Mouse (Mus musculus) kidney, adult 2 months (tissue): ENCODE results near the gene Aida. TPM values are rescaled to one million over a fixed set of nuclear protein-coding genes. Genes with fewer than 3 reads are reported as not detected.

Source experiments
- DNase-seq: peaks from one replicate; pipeline ENCODE4 v3.0.0; 2021
- H3K27ac ChIP-seq: fragments of 200-500 bp; 2 replicates; pipeline ENCODE4 v1.5.1; 2012; ENCODE audit warnings: low read depth, low read length, control low read depth, inconsistent platforms; ENCODE audit not compliant: insufficient read depth
- H3K27me3 ChIP-seq: fragments of 200-500 bp; replicated peaks from 2 replicates; pipeline ENCODE4 v1.6.1; 2012; ENCODE audit warnings: mild to moderate bottlenecking, moderate library complexity, low read length, inconsistent platforms; ENCODE audit not compliant: control insufficient read depth, insufficient read depth
- H3K36me3 ChIP-seq: fragments of 200-500 bp; 2 replicates; pipeline ENCODE4 v1.6.1; 2012; ENCODE audit warnings: mild to moderate bottlenecking, moderate library complexity, low read length, inconsistent platforms; ENCODE audit not compliant: control insufficient read depth, insufficient read depth
- H3K4me1 ChIP-seq: fragments of 200-500 bp; 2 replicates; pipeline ENCODE4 v1.6.1; 2011; ENCODE audit warnings: low read length; ENCODE audit not compliant: control insufficient read depth, insufficient read depth
- H3K4me3 ChIP-seq: fragments of 200-500 bp; 2 replicates; pipeline ENCODE4 v1.5.1; 2011; ENCODE audit warnings: mild to moderate bottlenecking, low read depth, low read length, control low read depth; ENCODE audit not compliant: insufficient read depth
- CTCF ChIP-seq: fragments of 200-500 bp; conservative IDR thresholded peaks from 2 replicates; pipeline ENCODE4 v1.5.1; 2011; ENCODE audit warnings: low read depth, mild to moderate bottlenecking, control low read depth, low read length, moderate library complexity, mixed read lengths; ENCODE audit not compliant: insufficient read depth, insufficient read length
- POLR2A ChIP-seq: fragments of 200-500 bp; IDR thresholded peaks from one replicate; pipeline ENCODE4 v1.6.1; 2011; ENCODE audit warnings: low read depth, low read length, control low read depth
- WGBS: fragments of 180-500 bp; shearing (Covaris S2); methylation state at CpG from one replicate; pipeline ENCODE4 v1.1.7; 2018; 5-methylcytosine and 5-hydroxymethylcytosine counted together
- polyA plus RNA-seq: library from polyadenylated mRNA; depleted of rRNA; stranded (reverse); fragments of >200 nt; gene quantifications from 2 replicates; pipeline ENCODE4 v1.2.3, GENCODE M21; 2012; rRNA removed

Aida gene
- polyA plus RNA-seq, 1 experiment = 16.8 TPM

DNA sequence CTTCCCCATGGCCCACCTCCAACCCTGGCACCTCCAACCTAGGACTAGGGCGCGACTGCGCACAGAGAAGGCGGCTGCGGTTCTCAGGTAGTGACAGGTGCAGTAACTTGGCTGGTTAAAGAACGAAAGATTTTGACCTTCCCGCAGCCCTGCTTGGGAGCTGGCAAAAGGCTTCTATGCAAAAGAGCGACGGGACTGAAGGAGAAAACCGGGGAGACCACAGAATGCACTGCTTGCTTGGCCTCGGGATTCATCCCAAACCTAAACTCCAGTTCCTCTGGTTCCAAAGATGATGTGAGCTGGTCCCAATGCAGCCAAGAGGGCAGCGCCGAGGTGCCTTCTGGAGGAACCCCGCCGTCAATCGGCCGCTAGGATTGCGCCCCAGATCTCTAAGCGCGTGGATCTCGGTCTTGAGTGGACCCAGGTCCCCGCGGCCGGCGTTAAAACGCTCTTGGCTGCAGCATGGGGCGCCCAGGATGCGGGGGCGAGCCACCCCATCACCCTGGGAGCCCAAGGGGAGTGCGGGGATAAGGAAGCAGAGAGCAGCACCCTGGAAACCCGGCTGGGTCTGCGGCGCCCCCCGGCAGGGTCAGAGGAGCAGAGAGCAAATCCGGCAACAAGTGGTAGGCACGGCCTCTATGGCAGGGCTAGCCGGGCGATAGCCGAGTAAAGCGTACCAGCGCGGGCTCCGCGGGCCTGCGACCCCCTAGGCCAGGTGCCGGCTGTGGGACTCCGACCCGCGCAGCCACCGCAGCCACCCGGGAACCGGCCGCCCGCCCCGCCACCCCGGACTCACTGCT is 72.4 kb downstream of the Aida start:
- no peaks in the 10 kb centered on the region for H3K27me3 ChIP-seq
- H3K36me3 ChIP-seq = peaks cover 2% of the 10 kb centered on the region
- DNase-seq = peak; percentile 16
- peak overlapping the region; percentile 37; the same call in 1 of the 2 replicates for H3K27ac ChIP-seq
- WGBS = 1% methylated on average over 55 of the region's 56 CpGs
- peaks cover 5% of the 10 kb centered on the region; the same call in 1 of the 2 replicates for H3K4me1 ChIP-seq
- H3K4me3 ChIP-seq = peak overlapping the region; percentile 91
- no peak for TF ChIP-seq POLR2A
- no peak for TF ChIP-seq CTCF

DNA sequence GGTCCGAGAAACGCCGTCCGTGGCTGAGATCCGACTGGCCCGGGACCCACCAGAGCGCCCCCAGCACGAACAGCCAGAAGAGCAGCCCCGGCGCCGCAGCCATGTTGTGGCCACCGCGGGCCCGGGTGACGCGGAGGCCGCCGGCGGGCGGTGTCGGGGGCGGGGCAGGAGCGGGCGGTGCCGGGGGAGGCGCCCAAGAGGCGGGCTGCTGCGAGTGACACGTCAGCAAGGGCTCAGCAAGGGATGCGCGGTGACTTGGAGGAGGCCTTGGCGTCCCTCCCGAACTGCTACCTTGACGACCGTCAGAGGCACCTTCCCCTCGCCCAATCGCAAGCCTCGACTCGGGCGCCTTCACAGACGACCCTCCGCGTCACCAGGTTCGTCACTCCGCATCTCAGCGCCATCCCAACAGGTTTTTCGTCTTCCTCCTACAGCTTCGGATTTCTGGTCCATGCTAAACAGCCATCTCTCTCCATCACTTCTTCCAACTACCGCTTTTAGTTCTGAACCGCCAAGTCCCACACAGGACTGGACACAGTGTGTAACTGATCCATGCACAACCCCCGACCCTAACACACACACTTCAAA is 73.1 kb downstream of the Aida start, which contains the start of gene Mia3:
Gene Mia3, minus strand, starts transcription at position 127 of the 588 bp plus-strand sequence.
- DNase-seq = peak; percentile 97
- WGBS = 2% methylated on average over 51 of the region's 51 CpGs
- TF ChIP-seq POLR2A (peak; percentile 34), CTCF (no peak)
- H3K4me1 ChIP-seq = peaks cover 5% of the 10 kb centered on the region; the same call in 1 of the 2 replicates
- H3K27ac ChIP-seq = peak within 1 kb of the TSS; percentile 37
- no peaks in the 10 kb centered on the region; the same call in 1 of the 2 replicates for H3K36me3 ChIP-seq
- H3K4me3 ChIP-seq = peak within 1 kb of the TSS; percentile 91
- no peaks in the 10 kb centered on the region for H3K27me3 ChIP-seq

DNA sequence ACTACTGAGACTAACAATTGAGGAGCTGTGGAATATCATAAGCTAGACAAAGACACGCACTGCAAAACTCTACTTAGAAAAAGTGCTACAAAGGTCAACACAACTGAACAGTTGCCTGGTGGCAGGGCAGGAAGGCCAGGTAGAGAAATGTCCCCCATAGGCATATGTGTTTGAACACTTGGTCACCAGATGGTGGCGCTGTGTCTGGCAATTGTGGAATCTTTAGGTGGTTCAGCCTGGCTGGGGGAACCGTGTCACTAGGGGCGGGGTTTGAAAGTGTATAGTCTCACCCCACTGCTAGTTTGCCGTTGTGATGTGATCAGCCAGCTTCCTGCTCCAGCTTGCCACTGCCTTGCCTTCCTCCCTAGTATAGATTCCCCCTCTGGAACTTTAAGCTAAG is 78.3 kb downstream of the Aida start:
- no peak for DNase-seq
- WGBS = 85% methylated on average over 5 of the region's 5 CpGs
- no peak for TF ChIP-seq CTCF

More for the DNA sequence above, 78.3 kb downstream of the Aida start:
- no peaks in the 10 kb centered on the region for H3K27me3 ChIP-seq
- no peaks in the 10 kb centered on the region for H3K36me3 ChIP-seq
- no peak overlapping the region for H3K4me3 ChIP-seq
- H3K4me1 ChIP-seq = no peaks in the 10 kb centered on the region; the same call in 1 of the 2 replicates
- no peak overlapping the region for H3K27ac ChIP-seq

Other genes starting within 250 kb of the Aida start
- gene Disp1, start 75.1 kb upstream of the Aida start, polyA plus RNA-seq = 5.5 and 5.9 TPM in 2 replicates
- 15.5 and 19.8 TPM in 2 replicates for gene Brox, start 679 bp downstream of the Aida start, polyA plus RNA-seq
- gene Mia3, start 73.0 kb downstream of the Aida start, polyA plus RNA-seq = 60.5 and 63.6 TPM in 2 replicates
- gene Taf1a, start 92.4 kb downstream of the Aida start, polyA plus RNA-seq = 3.8 and 6.7 TPM in 2 replicates
- 0.16 and 0.98 TPM in 2 replicates for gene Hhipl2, start 121.6 kb downstream of the Aida start, polyA plus RNA-seq